Mouse (Mus musculus): ENCODE results near the gene Fsd1.

Fsd1 gene

DNA sequence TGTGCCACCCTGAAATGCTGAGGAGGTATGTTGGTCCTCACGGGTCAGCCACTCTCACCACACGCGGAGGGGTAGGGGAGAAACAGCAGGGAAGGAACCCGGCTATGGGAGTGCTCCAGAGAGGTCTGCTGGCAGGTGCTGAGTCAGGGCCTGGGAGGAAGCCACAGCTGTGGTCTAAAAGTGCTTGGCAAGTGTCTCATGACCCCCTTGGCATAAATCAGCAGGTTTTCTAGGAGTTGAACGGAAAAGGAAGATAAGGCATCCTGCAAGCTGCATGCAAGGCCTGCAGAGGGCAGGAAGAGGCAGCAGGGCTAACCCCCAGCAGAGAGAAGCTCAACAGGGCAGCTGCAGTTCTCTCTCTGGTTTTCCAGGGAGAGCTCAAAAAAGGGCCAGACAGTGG is 44.6 kb downstream of the Fsd1 start:
- no peak for DNase-seq (ENCODE audit: low spot score)

DNA sequence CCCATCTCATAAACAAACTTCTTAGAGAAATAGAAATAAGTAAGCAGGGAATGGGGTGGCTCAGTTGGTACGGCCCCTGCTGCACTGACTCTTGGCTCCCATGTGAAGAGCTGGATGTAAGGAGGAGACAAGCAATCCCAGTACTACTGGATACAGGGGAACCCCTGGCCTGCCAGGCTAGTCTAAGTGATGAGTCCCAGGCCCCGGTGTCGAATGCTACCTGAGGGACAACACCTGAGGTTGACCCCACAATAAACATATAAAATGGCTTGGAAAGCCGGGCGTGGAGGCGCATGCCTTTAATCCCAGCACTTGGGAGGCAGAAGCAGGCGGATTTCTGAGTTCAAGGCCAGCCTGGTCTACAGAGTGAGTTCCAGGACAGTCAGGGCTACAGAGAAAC is 45.1 kb downstream of the Fsd1 start:
- DNase-seq (ENCODE audit: low spot score), result no peak

DNA sequence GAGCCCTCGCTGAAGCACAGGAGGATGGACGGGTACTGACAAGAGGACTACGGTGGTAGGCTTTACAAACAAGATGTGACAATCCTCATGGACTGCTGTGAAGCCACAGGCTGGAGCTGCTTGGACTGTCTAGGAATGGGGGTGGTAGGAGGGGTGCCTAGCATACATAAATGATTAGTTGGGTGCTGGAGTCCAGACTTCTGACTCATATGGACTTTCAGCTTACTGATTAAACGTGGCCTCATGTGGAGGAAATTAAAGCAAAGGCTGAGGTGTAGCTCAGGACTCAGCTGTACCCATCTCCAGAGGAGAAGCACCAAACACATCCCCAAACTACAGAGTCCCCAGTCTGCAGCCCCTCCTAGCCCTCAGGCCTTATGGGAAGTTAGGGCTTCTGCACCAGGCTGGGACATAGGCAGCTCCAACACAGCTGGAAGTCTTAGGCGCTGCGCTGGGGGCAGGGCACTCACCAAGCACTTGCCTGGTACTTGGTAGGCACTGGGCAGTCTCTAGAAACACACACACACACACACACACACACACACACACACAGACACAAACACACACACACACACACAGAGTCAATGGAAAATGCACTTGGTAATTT is 45.9 kb downstream of the Fsd1 start:
- DNase-seq (ENCODE audit: low spot score), result no peak

DNA sequence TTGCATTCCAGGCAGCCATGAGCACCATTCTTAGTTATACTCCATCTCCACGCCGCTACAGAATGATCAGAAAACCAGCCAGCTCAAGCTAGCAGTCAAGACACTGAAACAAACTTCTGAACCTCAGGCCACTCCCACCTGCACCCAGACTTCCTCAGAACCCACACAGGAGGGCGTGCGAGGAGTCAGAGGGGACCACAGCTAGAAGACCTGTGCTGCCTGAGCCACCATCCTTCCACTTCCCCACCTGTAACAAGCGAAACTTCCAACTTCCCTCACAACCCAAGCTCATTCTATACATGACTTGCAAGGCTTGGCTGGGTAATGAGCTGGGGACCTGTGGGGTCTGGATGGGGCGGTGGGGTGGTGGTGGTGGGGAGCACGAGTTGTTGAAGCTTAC is 46.5 kb downstream of the Fsd1 start:
- DNase-seq (ENCODE audit: low spot score), result no peak

DNA sequence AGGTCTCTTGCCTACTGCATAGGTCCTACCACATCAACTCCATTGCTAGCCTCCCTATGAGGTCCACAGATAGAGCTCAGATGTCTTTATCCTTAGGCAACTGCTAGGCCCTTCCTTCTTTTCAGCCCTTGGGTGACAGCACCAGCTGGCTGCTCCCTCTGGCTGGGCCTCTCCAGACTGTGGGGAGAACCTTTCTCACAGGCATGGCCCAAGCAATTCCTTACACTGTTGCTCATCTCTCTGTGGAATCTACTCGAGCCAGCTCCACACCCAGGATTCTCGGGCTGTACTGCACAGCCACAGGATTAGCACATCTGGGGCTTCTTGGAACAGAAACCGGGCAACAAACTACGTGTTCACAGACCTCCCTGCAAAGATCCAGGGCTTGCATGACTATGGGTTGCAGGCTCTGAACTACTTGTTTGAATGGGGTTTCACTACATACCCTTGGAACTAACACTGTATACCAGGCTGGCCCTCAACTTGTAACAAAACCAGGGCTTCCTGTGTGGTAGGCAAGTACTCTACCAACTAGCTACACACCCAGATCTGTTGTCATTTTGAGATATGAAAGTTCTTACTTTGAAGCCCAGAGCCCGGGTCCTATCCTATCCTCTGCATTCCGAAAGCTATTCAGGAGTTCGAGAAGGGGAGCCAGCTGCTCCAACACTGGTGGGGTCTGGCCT is 47.9 kb downstream of the Fsd1 start:
- DNase-seq (ENCODE audit: low spot score), result no peak

DNA sequence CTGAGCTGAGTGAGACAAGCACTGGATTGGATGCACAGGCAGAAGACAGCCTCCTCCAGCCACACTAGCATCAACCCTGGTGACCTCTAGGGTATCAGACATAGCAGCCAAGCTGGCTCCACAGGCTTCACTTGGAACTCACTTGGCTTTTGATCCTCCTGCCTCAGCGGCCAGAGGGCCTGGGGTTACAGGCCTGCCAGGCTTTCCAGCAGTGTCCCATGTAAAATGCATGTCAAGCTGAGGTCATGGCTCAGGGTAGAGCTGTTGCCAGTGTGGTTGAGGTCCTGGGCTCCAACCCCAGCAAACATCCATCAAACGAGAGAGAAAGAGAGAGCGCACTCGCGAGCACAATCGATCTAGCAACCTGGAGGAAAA is 48.4 kb downstream of the Fsd1 start:
- no peak for DNase-seq (ENCODE audit: low spot score)

DNA sequence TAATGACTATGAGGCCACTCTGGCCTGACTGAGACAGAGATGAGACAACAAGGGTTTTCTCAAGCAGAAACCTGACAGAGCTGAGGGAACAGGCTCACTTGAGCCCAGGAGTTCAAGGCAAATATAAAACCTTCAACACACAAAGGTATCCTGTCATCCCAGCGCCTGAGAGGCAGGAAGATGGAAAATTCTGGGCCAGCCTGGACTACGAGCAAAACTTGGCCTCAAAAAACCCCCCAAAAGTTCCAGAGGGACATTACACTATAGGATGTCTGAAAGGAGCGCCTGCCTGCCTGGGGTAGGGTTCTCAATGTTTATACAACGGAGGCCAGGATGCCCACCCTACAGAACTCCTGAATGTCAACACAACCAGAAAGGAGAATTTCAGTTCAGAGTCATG is 48.9 kb downstream of the Fsd1 start:
- DNase-seq (ENCODE audit: low spot score), result no peak

DNA sequence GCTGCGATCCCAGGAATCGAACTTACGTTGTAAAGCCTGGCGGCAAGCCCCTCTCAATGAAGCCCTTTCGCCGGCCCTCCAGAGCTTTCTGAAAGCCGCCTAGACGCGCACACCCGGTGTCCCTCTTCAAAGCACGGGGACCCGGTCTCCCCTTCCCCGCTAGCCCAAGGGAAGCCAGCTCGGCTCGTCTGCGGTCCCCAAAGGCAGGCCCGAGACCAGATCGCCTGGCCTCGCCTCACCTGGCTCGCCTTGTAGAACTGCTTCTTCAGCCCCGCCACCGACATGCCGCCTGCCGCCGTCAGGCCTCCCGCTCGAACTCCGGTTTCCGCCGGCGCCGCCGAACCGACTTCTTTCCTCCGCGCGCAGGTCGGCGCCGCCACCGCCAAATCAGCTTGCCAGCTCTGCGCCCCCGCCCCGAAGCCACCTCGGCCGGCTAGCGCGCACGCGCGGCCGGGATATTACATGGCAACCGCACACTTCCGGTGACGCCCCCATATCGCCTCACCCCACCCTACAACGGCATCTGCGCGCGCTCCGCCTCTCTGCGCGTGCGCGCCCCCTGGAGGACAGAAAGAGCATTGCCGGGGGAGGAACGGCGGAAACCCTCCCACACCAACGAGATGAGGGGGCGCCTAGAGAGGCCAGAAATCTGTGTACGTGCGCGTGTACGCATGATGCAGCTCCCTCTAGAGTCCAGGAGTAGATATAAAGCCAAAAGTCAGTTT is 50.0 kb downstream of the Fsd1 start, which contains the start of gene Sh3gl1:
TSS of gene Sh3gl1 (minus strand) at position 460 of the 725 bp plus-strand sequence.
- DNase-seq (ENCODE audit: low spot score), result peak; percentile 99

DNA sequence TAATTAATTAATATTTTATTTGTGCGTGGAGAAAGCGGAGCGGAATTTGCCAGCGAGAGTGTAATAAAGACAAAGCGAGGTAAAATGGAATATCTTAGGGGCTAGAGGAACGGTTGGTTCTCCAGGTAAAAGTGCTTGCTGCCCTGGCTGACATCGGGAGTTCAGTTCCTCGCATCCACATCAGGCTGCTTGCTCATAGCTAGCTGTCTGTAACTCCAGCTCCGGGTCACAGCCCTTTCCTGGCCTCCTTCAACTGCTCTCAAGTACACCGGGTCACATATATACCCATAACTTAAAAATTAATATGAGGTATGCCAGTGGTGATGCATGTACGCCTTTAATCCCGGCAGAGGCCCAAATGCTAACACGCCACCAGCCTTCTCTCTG is 50.6 kb downstream of the Fsd1 start:
- no peak for DNase-seq (ENCODE audit: low spot score)

DNA sequence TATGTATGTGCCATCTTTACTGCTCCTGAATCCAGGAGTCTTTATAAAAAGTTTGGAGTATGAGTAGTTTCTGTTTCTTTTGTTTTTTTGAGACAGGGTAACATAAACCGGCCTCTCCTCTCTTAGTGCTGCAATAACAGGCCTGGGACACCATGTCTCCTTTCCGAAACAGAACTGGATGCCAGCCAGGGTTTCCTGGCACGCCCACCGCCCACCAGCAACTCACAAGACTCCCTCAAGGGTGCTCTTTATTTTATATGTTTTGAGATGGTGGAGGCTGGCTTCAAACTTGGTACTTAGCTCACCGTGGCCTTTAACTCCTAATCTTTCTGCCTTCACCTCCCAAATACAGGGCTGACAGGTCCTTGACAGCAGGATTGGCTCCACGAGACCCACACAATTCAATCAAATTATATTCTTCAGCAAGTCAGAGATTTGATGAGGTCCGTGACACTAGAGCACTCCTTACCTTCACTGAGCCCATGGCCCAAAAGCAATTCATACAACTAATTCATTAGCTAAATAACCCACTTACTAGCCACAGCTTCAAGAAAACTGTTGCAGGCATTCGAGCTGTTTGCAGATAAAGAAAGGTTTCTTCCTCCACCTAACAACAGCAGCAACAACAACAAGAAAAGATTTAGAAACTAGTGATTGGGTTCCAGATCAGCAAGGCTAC is 52.4 kb downstream of the Fsd1 start:
- no peak for DNase-seq (ENCODE audit: low spot score)

DNA sequence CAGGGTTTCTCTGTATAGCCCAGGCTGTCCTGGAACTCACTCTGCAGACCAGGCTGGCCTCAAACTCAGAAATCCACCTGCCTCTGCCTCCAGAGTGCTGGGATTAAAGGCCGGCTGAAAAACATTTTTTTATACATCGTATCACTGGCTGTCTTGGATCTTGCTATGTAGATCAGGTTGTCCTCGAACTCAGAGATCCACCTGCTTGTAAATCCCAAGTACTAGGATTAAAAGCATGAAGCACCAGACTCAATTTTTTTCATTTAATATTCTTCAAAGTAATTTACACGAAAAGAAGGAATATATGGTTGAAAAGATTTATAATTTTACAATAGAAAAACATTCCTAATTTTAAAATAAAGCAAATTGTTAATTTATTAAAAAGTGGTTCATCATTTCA is 53.0 kb downstream of the Fsd1 start:
- DNase-seq (ENCODE audit: low spot score), result no peak

DNA sequence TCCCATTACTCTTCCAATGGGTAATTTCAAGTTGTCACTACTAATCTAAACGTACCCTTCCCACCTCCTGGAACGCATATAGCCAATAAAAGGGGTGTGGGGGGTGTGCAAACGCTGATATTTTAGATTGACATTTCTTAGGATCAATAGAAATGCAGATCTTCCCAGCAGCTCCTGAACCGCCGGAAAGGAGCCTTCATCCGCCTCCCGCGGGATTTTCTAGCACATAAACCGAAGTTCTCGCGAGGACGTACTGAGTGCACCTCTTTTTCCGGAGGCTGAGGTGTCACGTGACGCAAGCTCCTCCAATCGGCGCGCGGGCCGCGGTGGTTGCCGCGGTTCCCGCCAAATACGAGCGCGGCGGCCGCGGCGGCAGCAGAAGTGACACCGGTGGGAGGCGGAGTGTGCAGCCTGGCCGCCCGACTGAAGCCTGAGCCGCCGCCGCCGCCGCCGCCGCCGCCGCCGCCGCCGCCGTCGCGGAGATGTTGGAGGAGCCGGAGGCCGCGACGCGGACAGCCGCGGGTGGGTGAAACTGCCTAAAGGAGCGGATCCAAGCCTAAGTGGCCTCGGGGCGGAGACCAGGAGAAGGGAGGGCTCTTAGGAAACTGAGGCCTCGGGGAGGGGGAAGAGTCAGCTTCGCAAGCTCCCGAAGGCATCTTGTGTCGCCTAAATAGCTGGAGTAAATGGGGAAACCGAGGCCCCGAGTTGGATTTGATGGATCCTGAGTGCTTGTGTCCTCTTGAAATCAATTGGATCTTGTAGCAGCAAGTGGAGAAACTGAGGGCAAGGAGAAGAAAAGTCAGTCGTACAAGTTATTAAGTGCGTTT is 53.9 kb downstream of the Fsd1 start, which contains the start of gene Chaf1a:
TSS of gene Chaf1a (plus strand) at position 410 of the 827 bp plus-strand sequence.
- DNase-seq (ENCODE audit: low spot score), result peak; percentile 95

DNA sequence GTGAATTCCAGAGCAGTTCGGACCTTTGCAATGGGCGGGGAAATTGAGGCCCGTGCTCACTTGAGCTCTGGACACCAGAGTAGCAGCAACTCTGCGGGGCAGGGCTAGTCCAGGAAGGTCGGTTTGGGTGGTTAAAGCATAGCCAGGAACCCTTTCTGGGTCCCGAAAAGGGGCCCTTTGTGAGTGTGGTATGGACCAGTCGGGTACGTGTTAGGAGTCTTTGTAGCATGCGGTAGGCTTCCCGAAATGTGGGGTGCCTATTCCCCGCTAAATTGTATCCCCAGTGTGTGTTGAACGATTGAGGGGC is 54.5 kb downstream of the Fsd1 start:
- no peak for DNase-seq (ENCODE audit: low spot score)

All from urinary bladder, postnatal 25 days (tissue).